Mouse (Mus musculus): ENCODE data around the gene Kcnk5. TPM values are rescaled to one million over a fixed set of nuclear protein-coding genes. Genes with fewer than 3 reads are reported as not detected.
A peak's percentile ranks its signal among the peaks of the same experiment; 100 is the strongest.

Gene Kcnk5
- polyA plus RNA-seq, 1 experiment from 2014 or later = 21.9 TPM

- Histone ChIP-seq H3K27ac (ENCODE audit: low read length) (no peak overlapping the region), H3K4me3 (ENCODE audit: low read length) (peak overlapping the region; percentile 49), H3K4me2 (replicated peaks; ENCODE audit: low read depth, low read length) (peak overlapping the region; percentile 85), H3K9ac (replicated peaks; ENCODE audit: low read length) (peak overlapping the region; percentile 32), H3K36me3 (ENCODE audit: insufficient read depth, low read length) (no peaks in the 10 kb centered on the region), H3K4me1 (ENCODE audit: insufficient read depth, low read length) (peaks cover 28% of the 10 kb centered on the region), H3K9me3 (ENCODE audit: low read length) (no peaks in the 10 kb centered on the region), H3K27me3 (ENCODE audit: insufficient read depth, low read length) (no peaks in the 10 kb centered on the region)
- whole genome bisulfite sequencing = under 1% methylated on average over 24 of the region's 24 CpGs
- no peak for ATAC-seq (ENCODE audit: low FRiP score, low TSS enrichment)
These were observed 852 bp downstream of the Kcnk5 start for GRCm38 (mm10) chr14:20180751-20181162.

- H3K4me2 ChIP-seq (replicated peaks; ENCODE audit: low read depth, low read length) = peak overlapping the region; percentile 85
- H3K27ac ChIP-seq (ENCODE audit: low read length) = no peak overlapping the region
- H3K9me3 ChIP-seq (ENCODE audit: low read length) = no peaks in the 10 kb centered on the region
- no peak for ATAC-seq (ENCODE audit: low FRiP score, low TSS enrichment)
- peaks cover 28% of the 10 kb centered on the region for H3K4me1 ChIP-seq (ENCODE audit: insufficient read depth, low read length)
- no peaks in the 10 kb centered on the region for H3K27me3 ChIP-seq (ENCODE audit: insufficient read depth, low read length)
- 8% methylated on average over 6 of the region's 6 CpGs for WGBS
- H3K36me3 ChIP-seq (ENCODE audit: insufficient read depth, low read length) = no peaks in the 10 kb centered on the region
- peak overlapping the region; percentile 49 for H3K4me3 ChIP-seq (ENCODE audit: low read length)
- H3K9ac ChIP-seq (replicated peaks; ENCODE audit: low read length) = peak overlapping the region; percentile 32
These were observed 1.3 kb downstream of the Kcnk5 start for GRCm38 (mm10) chr14:20180304-20180703.

GRCm38 (mm10) chr14:20179731-20180280, 1.8 kb downstream of the Kcnk5 start:
- 71% methylated on average over 5 of the region's 5 CpGs for WGBS
- peak overlapping the region; percentile 49 for H3K4me3 ChIP-seq (ENCODE audit: low read length)
- peak overlapping the region; percentile 65; the same call in 1 of the 2 replicates for H3K27ac ChIP-seq (ENCODE audit: low read length)
- 0 out of 2 replicates have a peak overlapping the region, but pooled peaks have one; percentile 48 for H3K9ac ChIP-seq (replicated peaks; ENCODE audit: low read length)
- peaks cover 28% of the 10 kb centered on the region for H3K4me1 ChIP-seq (ENCODE audit: insufficient read depth, low read length)
- H3K36me3 ChIP-seq (ENCODE audit: insufficient read depth, low read length) = peaks cover 3% of the 10 kb centered on the region; the same call in 1 of the 2 replicates
- H3K27me3 ChIP-seq (ENCODE audit: insufficient read depth, low read length) = no peaks in the 10 kb centered on the region
- H3K4me2 ChIP-seq (replicated peaks; ENCODE audit: low read depth, low read length) = peak overlapping the region; percentile 85
- no peak for ATAC-seq (ENCODE audit: low FRiP score, low TSS enrichment)
- no peaks in the 10 kb centered on the region for H3K9me3 ChIP-seq (ENCODE audit: low read length)

- Histone ChIP-seq H3K27me3 (ENCODE audit: insufficient read depth, low read length) (no peaks in the 10 kb centered on the region), H3K4me1 (ENCODE audit: insufficient read depth, low read length) (peaks cover 28% of the 10 kb centered on the region), H3K36me3 (ENCODE audit: insufficient read depth, low read length) (peaks cover 3% of the 10 kb centered on the region; the same call in 1 of the 2 replicates), H3K9ac (replicated peaks; ENCODE audit: low read length) (peak overlapping the region; percentile 48), H3K4me3 (ENCODE audit: low read length) (peak overlapping the region; percentile 49), H3K9me3 (ENCODE audit: low read length) (no peaks in the 10 kb centered on the region), H3K27ac (ENCODE audit: low read length) (peak overlapping the region; percentile 65), H3K4me2 (replicated peaks; ENCODE audit: low read depth, low read length) (peak overlapping the region; percentile 85)
- no peak for ATAC-seq (ENCODE audit: low FRiP score, low TSS enrichment)
- 48% methylated on average over 3 of the region's 3 CpGs for WGBS
These were observed 2.5 kb downstream of the Kcnk5 start for GRCm38 (mm10) chr14:20179080-20179479.

GRCm38 (mm10) chr14:20178593-20178992, 3.0 kb downstream of the Kcnk5 start:
- Histone ChIP-seq H3K9ac (replicated peaks; ENCODE audit: low read length) (peak overlapping the region; percentile 48), H3K4me2 (replicated peaks; ENCODE audit: low read depth, low read length) (peak overlapping the region; percentile 85), H3K36me3 (ENCODE audit: insufficient read depth, low read length) (peaks cover 3% of the 10 kb centered on the region; the same call in 1 of the 2 replicates), H3K9me3 (ENCODE audit: low read length) (no peaks in the 10 kb centered on the region), H3K27ac (ENCODE audit: low read length) (peak overlapping the region; percentile 65), H3K4me1 (ENCODE audit: insufficient read depth, low read length) (peaks cover 27% of the 10 kb centered on the region), H3K27me3 (ENCODE audit: insufficient read depth, low read length) (no peaks in the 10 kb centered on the region), H3K4me3 (ENCODE audit: low read length) (peak overlapping the region; percentile 49)
- ATAC-seq (ENCODE audit: low FRiP score, low TSS enrichment) = no peak
- WGBS = 32% methylated on average over 4 of the region's 4 CpGs

GRCm38 (mm10) chr14:20177494-20178123, 4.0 kb downstream of the Kcnk5 start:
- no peaks in the 10 kb centered on the region for H3K9me3 ChIP-seq (ENCODE audit: low read length)
- H3K27me3 ChIP-seq (ENCODE audit: insufficient read depth, low read length) = no peaks in the 10 kb centered on the region
- peaks cover 3% of the 10 kb centered on the region; the same call in 1 of the 2 replicates for H3K36me3 ChIP-seq (ENCODE audit: insufficient read depth, low read length)
- peak overlapping the region; percentile 49; the same call in 1 of the 2 replicates for H3K4me3 ChIP-seq (ENCODE audit: low read length)
- WGBS = 71% methylated on average over 9 of the region's 9 CpGs
- peak overlapping the region; percentile 65; the same call in 1 of the 2 replicates for H3K27ac ChIP-seq (ENCODE audit: low read length)
- H3K4me1 ChIP-seq (ENCODE audit: insufficient read depth, low read length) = peaks cover 31% of the 10 kb centered on the region
- no peak overlapping the region for H3K9ac ChIP-seq (replicated peaks; ENCODE audit: low read length)
- no peak for ATAC-seq (ENCODE audit: low FRiP score, low TSS enrichment)
- peak overlapping the region; percentile 85 for H3K4me2 ChIP-seq (replicated peaks; ENCODE audit: low read depth, low read length)

GRCm38 (mm10) chr14:20175705-20176104, 5.9 kb downstream of the Kcnk5 start:
- WGBS = 89% methylated on average over 4 of the region's 4 CpGs

GRCm38 (mm10) chr14:20175114-20175513, 6.5 kb downstream of the Kcnk5 start:
- Histone ChIP-seq H3K36me3 (ENCODE audit: insufficient read depth, low read length) (peaks cover 6% of the 10 kb centered on the region; the same call in 1 of the 2 replicates), H3K9ac (replicated peaks; ENCODE audit: low read length) (no peak overlapping the region), H3K4me2 (replicated peaks; ENCODE audit: low read depth, low read length) (no peak overlapping the region), H3K4me1 (ENCODE audit: insufficient read depth, low read length) (peaks cover 35% of the 10 kb centered on the region), H3K4me3 (ENCODE audit: low read length) (no peak overlapping the region), H3K9me3 (ENCODE audit: low read length) (no peaks in the 10 kb centered on the region), H3K27me3 (ENCODE audit: insufficient read depth, low read length) (no peaks in the 10 kb centered on the region), H3K27ac (ENCODE audit: low read length) (no peak overlapping the region)
- WGBS = 94% methylated on average over 7 of the region's 7 CpGs
- ATAC-seq (ENCODE audit: low FRiP score, low TSS enrichment) = no peak

More at GRCm38 (mm10) chr14:20175705-20176104, 5.9 kb downstream of the Kcnk5 start:
- Histone ChIP-seq H3K4me3 (ENCODE audit: low read length) (no peak overlapping the region), H3K27ac (ENCODE audit: low read length) (no peak overlapping the region), H3K9me3 (ENCODE audit: low read length) (no peaks in the 10 kb centered on the region), H3K4me1 (ENCODE audit: insufficient read depth, low read length) (peaks cover 35% of the 10 kb centered on the region), H3K9ac (replicated peaks; ENCODE audit: low read length) (no peak overlapping the region), H3K27me3 (ENCODE audit: insufficient read depth, low read length) (no peaks in the 10 kb centered on the region), H3K4me2 (replicated peaks; ENCODE audit: low read depth, low read length) (no peak overlapping the region), H3K36me3 (ENCODE audit: insufficient read depth, low read length) (peaks cover 6% of the 10 kb centered on the region; the same call in 1 of the 2 replicates)
- ATAC-seq (ENCODE audit: low FRiP score, low TSS enrichment) = no peak

- H3K9ac ChIP-seq (replicated peaks; ENCODE audit: low read length) = no peak overlapping the region
- H3K4me3 ChIP-seq (ENCODE audit: low read length) = no peak overlapping the region
- no peaks in the 10 kb centered on the region for H3K27me3 ChIP-seq (ENCODE audit: insufficient read depth, low read length)
- H3K4me2 ChIP-seq (replicated peaks; ENCODE audit: low read depth, low read length) = no peak overlapping the region
- H3K36me3 ChIP-seq (ENCODE audit: insufficient read depth, low read length) = peaks cover 6% of the 10 kb centered on the region; the same call in 1 of the 2 replicates
- no peak for ATAC-seq (ENCODE audit: low FRiP score, low TSS enrichment)
- H3K27ac ChIP-seq (ENCODE audit: low read length) = no peak overlapping the region
- H3K4me1 ChIP-seq (ENCODE audit: insufficient read depth, low read length) = peaks cover 34% of the 10 kb centered on the region
- WGBS = 84% methylated on average over 6 of the region's 6 CpGs
- no peaks in the 10 kb centered on the region for H3K9me3 ChIP-seq (ENCODE audit: low read length)
These were observed 6.9 kb downstream of the Kcnk5 start for GRCm38 (mm10) chr14:20174696-20175095.
